Mouse (Mus musculus): ENCODE results near the gene Edn3.

- TF ChIP-seq EP300 (optimal IDR thresholded peaks at IDR 0.05) (no peak), CTCF (IDR thresholded peaks at IDR 0.05; ENCODE audit: low read depth) (no peak)
These were observed 37.2 kb downstream of the Edn3 start for GRCm38 (mm10) chr2:174797495-174798068.

Measured in stomach, postnatal 0 days (tissue).